Mouse (Mus musculus): ENCODE data around the gene Grik4. TPM values are rescaled to one million over a fixed set of nuclear protein-coding genes. Genes with fewer than 3 reads are reported as not detected.

Grik4 gene
- total and polyA plus RNA-seq, 2 experiments from 2014 or later: 7.7 to 11.9 TPM

DNA sequence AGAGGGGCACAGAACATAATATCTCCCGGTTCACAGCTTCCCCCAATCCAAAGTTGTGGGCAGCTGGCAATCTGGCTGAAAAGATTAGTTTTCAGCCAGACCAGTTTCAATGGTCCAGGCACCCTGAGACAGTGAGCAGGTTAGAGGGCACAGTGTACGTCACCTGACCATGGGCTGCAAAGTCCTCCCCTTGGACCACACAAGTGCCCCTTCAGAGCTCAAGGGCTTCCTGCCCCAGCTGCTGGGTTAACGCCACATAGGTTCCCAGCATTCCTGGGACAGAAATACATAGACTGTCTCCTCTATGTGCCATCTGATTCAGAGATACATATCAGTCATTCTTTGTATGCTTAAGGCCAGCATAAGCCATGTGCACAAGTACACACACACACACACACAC lies 91.2 kb downstream of the Grik4 start:
- H3K4me2 ChIP-seq (ENCODE audit: low read depth): no peak overlapping the region
- no peak for TF ChIP-seq CTCF (IDR thresholded peaks at IDR 0.05; ENCODE audit: low read depth)
- no peak for ATAC-seq
- H3K4me1 ChIP-seq (ENCODE audit: insufficient read depth): no peaks in the 10 kb centered on the region
- H3K36me3 ChIP-seq (ENCODE audit: insufficient read depth): no peaks in the 10 kb centered on the region
- H3K27ac ChIP-seq (ENCODE audit: low read depth, low read length): no peak overlapping the region
- H3K27me3 ChIP-seq (ENCODE audit: insufficient read depth, low read length): no peaks in the 10 kb centered on the region
- no peak overlapping the region for H3K4me3 ChIP-seq (ENCODE audit: low read depth, low read length)
- H3K9ac ChIP-seq: no peak overlapping the region
- no peaks in the 10 kb centered on the region for H3K9me3 ChIP-seq (ENCODE audit: low read length)
- DNase-seq: no peak
- 83% methylated on average over 3 of the region's 3 CpGs for WGBS

DNA sequence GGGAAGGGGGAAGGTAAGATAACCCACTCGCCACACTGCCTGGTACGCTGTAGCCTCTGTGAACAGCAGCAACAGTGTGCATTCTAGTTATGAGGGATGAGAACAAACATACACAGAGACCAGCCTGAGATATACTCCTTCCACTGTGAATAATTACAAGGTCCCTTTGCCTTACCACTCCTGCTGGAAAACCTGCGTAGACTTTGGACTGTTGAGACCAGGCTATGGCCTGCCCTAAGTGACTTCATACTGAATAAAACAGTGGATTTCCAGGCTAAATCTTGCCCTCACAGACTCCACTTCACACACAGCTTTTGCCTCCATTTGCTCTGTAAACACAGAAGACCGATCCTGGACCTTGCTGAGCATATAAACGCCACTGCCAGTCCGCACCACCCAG lies 94.2 kb downstream of the Grik4 start:
- Histone ChIP-seq H3K9ac (no peak overlapping the region), H3K4me1 (ENCODE audit: insufficient read depth) (peaks cover 8% of the 10 kb centered on the region; the same call in 1 of the 2 replicates), H3K4me3 (ENCODE audit: low read depth, low read length) (no peak overlapping the region)

DNA sequence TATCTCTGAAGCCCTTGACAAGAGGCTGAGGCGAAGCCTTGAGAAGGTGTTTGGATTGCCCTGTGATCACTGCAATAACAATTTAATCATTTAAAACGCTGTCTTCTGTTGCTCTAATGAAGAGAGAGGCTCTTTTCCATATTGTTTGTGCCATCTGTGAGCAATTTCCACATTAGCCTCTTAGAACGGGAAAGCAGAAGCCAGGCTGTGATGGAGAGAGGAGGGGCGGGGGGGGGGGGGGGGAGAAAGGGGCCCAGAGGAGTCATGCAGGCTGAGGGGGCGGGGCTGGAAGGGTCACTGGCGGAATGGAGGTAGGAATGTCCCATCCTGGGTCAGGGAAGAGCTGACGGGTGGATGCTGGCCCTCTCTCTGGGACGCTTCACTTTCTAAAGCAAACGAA lies 96.2 kb downstream of the Grik4 start:
- Histone ChIP-seq H3K36me3 (ENCODE audit: insufficient read depth) (no peaks in the 10 kb centered on the region), H3K4me1 (ENCODE audit: insufficient read depth) (peaks cover 8% of the 10 kb centered on the region; the same call in 1 of the 2 replicates), H3K9me3 (ENCODE audit: low read length) (no peaks in the 10 kb centered on the region), H3K9ac (no peak overlapping the region), H3K4me3 (ENCODE audit: low read depth, low read length) (no peak overlapping the region), H3K27me3 (ENCODE audit: insufficient read depth, low read length) (no peaks in the 10 kb centered on the region), H3K27ac (ENCODE audit: low read depth, low read length) (no peak overlapping the region), H3K4me2 (ENCODE audit: low read depth) (no peak overlapping the region)
- ATAC-seq (no peak), DNase-seq (no peak)
- no peak for TF ChIP-seq CTCF (IDR thresholded peaks at IDR 0.05; ENCODE audit: low read depth)
- 27% methylated on average over 8 of the region's 9 CpGs for WGBS

More for the DNA sequence above, 94.2 kb downstream of the Grik4 start:
- H3K36me3 ChIP-seq (ENCODE audit: insufficient read depth): no peaks in the 10 kb centered on the region
- H3K9me3 ChIP-seq (ENCODE audit: low read length): no peaks in the 10 kb centered on the region
- TF ChIP-seq CTCF (IDR thresholded peaks at IDR 0.05; ENCODE audit: low read depth): no peak
- no peak overlapping the region for H3K27ac ChIP-seq (ENCODE audit: low read depth, low read length)
- ATAC-seq: no peak
- no peaks in the 10 kb centered on the region for H3K27me3 ChIP-seq (ENCODE audit: insufficient read depth, low read length)
- H3K4me2 ChIP-seq (ENCODE audit: low read depth): no peak overlapping the region
- WGBS: 90% methylated on average over 6 of the region's 6 CpGs
- no peak for DNase-seq

DNA sequence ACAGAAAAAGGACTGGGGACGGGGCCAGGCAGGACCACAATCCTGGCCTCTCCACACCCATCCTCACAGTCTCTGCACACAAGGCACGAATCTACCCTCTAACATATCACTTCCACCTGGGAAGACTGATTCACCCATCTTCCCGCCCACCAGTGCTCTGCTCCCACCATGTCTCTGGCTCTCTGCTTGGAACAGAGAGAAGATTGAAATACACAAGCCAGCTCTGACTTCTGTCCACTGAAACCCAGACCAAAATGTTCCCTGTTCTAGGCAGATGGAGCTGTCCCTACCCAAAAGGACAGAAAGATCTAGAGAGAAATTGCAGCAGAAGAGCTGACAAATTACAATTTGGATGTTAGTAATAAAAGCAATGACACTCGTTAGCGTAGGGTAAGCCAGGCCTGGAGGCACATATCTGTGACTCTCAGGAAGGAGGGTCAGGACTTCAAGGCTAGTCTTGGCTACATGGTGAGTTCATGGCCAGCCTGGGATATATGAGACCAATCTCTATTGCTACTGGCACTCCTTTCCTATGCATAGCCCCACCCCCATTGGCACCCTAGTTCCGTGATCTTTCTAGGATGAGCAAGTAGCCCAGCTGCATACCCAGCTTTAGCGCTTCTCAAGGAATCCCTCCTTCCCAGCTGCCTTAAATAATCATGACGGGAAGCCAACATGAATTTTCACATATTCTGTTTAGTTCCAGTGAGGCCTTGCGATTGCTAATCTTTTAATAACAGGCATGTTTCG lies 97.4 kb downstream of the Grik4 start:
- peak; percentile 46 for DNase-seq
- TF ChIP-seq CTCF (IDR thresholded peaks at IDR 0.05; ENCODE audit: low read depth): no peak

DNA sequence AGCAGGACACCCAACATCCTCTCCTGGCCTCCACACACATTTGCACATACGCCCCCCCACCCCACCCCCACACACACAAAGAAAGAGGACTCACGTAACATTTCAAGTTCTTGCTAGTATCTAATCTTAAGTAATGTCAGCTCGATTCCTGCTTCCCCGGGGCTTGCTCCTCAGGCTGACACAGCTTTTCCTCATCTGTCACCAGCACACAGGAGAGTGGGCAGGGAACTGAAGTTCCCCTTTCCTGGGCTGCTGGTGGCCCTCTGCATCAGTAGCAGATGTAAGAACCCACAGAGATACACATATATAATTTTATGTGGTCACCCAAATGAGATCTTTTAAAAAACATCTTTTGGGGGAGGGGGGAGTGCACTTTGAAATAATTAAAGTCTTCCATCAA lies 98.2 kb downstream of the Grik4 start:
- TF ChIP-seq CTCF (IDR thresholded peaks at IDR 0.05; ENCODE audit: low read depth): no peak
- Histone ChIP-seq H3K9me3 (ENCODE audit: low read length) (no peaks in the 10 kb centered on the region), H3K27me3 (ENCODE audit: insufficient read depth, low read length) (no peaks in the 10 kb centered on the region), H3K4me2 (ENCODE audit: low read depth) (no peak overlapping the region), H3K4me1 (ENCODE audit: insufficient read depth) (peaks cover 8% of the 10 kb centered on the region; the same call in 1 of the 2 replicates), H3K27ac (ENCODE audit: low read depth, low read length) (no peak overlapping the region), H3K4me3 (ENCODE audit: low read depth, low read length) (no peak overlapping the region), H3K9ac (no peak overlapping the region), H3K36me3 (ENCODE audit: insufficient read depth) (no peaks in the 10 kb centered on the region)
- no peak for DNase-seq
- ATAC-seq: no peak
- 80% methylated on average over 4 of the region's 4 CpGs for WGBS

More for the DNA sequence above, 97.4 kb downstream of the Grik4 start:
- 63% methylated on average over 10 of the region's 10 CpGs for whole genome bisulfite sequencing
- Histone ChIP-seq H3K4me2 (ENCODE audit: low read depth) (no peak overlapping the region), H3K9ac (no peak overlapping the region), H3K4me1 (ENCODE audit: insufficient read depth) (peaks cover 8% of the 10 kb centered on the region; the same call in 1 of the 2 replicates), H3K9me3 (ENCODE audit: low read length) (no peaks in the 10 kb centered on the region), H3K4me3 (ENCODE audit: low read depth, low read length) (no peak overlapping the region), H3K36me3 (ENCODE audit: insufficient read depth) (no peaks in the 10 kb centered on the region), H3K27me3 (ENCODE audit: insufficient read depth, low read length) (no peaks in the 10 kb centered on the region), H3K27ac (ENCODE audit: low read depth, low read length) (no peak overlapping the region)
- ATAC-seq: peak; percentile 68

DNA sequence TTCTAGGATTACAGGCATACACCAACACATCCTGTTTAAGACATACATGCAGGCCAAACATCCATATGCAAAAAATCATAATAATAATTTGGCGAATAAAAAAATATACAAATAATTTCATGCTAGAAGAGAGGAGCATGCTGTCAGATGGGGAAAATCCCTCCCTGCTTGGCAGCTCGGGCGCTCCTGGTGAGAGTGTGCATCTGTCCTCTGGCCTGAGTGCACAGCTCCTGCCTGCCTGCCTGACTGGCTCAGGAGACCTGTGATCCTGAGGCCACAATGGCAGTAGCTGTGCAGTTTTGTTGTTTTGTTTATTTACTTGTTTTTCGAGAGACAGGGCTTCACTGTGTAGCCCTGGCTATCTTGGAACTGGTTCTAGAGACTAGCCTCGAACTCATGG lies 100.0 kb downstream of the Grik4 start:
- H3K4me2 ChIP-seq (ENCODE audit: low read depth): no peak overlapping the region
- H3K4me3 ChIP-seq (ENCODE audit: low read depth, low read length): no peak overlapping the region
- no peaks in the 10 kb centered on the region for H3K27me3 ChIP-seq (ENCODE audit: insufficient read depth, low read length)
- ATAC-seq (no peak), DNase-seq (no peak)
- no peaks in the 10 kb centered on the region for H3K9me3 ChIP-seq (ENCODE audit: low read length)
- TF ChIP-seq CTCF (IDR thresholded peaks at IDR 0.05; ENCODE audit: low read depth): no peak
- WGBS: 90% methylated on average over 5 of the region's 5 CpGs
- H3K36me3 ChIP-seq (ENCODE audit: insufficient read depth): no peaks in the 10 kb centered on the region
- no peak overlapping the region for H3K9ac ChIP-seq
- H3K27ac ChIP-seq (ENCODE audit: low read depth, low read length): no peak overlapping the region
- peaks cover 8% of the 10 kb centered on the region; the same call in 1 of the 2 replicates for H3K4me1 ChIP-seq (ENCODE audit: insufficient read depth)

DNA sequence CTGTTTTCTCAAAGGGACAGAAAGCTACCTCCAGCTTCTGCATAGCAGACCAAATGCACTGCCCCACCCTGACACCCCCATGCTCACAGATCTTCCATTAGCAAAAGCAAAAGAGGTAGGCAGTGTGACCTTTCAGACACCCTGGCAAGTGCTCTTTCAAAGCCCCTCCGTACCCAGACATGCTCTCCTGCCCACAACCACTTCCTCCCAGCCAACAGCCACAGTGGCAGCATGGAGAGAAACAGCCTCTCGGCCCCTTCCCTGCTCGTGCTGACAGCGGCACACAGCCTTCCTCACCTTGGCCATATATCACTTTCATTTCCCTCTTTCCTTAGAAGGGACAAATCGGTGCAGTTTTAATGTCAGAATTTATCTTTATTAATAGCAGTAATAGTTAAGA lies 106.0 kb downstream of the Grik4 start:
- no peaks in the 10 kb centered on the region for H3K36me3 ChIP-seq (ENCODE audit: insufficient read depth)
- H3K4me1 ChIP-seq (ENCODE audit: insufficient read depth): no peaks in the 10 kb centered on the region
- DNase-seq (no peak), ATAC-seq (no peak)
- WGBS: 74% methylated on average over 5 of the region's 5 CpGs
- no peaks in the 10 kb centered on the region for H3K9me3 ChIP-seq (ENCODE audit: low read length)
- no peak overlapping the region for H3K9ac ChIP-seq
- no peak overlapping the region for H3K27ac ChIP-seq (ENCODE audit: low read depth, low read length)
- H3K4me2 ChIP-seq (ENCODE audit: low read depth): no peak overlapping the region
- H3K27me3 ChIP-seq (ENCODE audit: insufficient read depth, low read length): no peaks in the 10 kb centered on the region
- H3K4me3 ChIP-seq (ENCODE audit: low read depth, low read length): no peak overlapping the region
- no peak for TF ChIP-seq CTCF (IDR thresholded peaks at IDR 0.05; ENCODE audit: low read depth)

All from forebrain, postnatal 0 days (tissue).